Mouse (Mus musculus): Measurements from ENCODE around the gene Fgf4.
"Not testable (repeated sequence)": the region's sequence is repeated elsewhere in the genome, so short reads cannot be mapped to it uniquely, and the experiment has no call there.

Fgf4 gene

GRCm38 (mm10) chr7:144867161-144867560 lies 20.0 kb downstream of the Fgf4 start:
- no peak for DNase-seq (ENCODE audit: low read depth)

DNA sequence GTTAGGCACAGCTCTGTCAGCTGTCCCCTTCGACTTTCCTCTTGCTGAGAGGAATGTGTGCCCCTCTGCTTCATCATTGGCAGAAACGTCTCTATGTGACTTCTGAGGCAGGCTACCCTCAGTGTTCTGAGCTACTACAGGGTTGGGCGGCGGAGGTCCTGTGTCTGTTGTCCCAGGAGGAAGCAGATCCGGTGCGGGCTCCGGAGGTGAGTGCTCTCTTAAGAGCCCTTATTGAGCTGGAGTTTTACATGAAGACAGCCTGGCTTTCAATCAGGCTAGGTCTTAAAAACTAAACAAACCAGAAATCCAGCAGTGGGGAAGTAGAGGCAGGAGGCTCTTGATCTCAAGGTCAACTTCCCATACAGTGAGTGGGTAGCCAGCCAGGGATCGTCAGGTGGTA lies 20.4 kb downstream of the Fgf4 start:
- DNase-seq (ENCODE audit: low read depth) = no peak

- no peak for DNase-seq (ENCODE audit: low read depth)
Observed at GRCm38 (mm10) chr7:144872420-144872819, 25.3 kb downstream of the Fgf4 start.

- DNase-seq (ENCODE audit: low read depth) = no peak
Observed at GRCm38 (mm10) chr7:144873160-144873559, 26.0 kb downstream of the Fgf4 start.

GRCm38 (mm10) chr7:144874226-144874625 lies 27.1 kb downstream of the Fgf4 start:
- no peak for DNase-seq (ENCODE audit: low read depth)

GRCm38 (mm10) chr7:144878401-144878800 lies 31.2 kb downstream of the Fgf4 start:
- DNase-seq (ENCODE audit: low read depth) = no peak

GRCm38 (mm10) chr7:144883106-144883505 lies 35.9 kb downstream of the Fgf4 start:
- DNase-seq (ENCODE audit: low read depth) = no peak

- DNase-seq (ENCODE audit: low read depth) = peak; percentile 22
Observed at GRCm38 (mm10) chr7:144887672-144888071, 40.5 kb downstream of the Fgf4 start.

- DNase-seq (ENCODE audit: low read depth) = no peak
Observed at GRCm38 (mm10) chr7:144888564-144889299, 41.6 kb downstream of the Fgf4 start.

DNA sequence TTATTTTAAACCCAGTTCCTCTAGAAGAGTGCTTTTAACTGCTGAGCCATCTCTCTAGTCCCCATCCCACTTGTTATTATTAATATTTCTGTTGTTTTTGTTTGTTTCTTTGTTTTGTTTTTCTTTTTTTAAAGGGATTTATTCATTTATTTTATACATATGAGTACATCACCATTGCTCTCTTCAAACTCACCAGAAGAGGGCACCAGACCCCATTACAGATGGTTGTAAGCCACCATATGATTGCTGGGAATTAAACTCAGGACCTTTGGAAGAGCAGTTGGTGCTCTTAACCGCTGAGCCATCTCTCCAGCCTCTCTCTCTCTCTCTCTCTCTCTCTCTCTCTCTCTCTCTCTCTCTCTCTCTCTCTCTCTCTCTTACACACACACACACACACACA lies 43.5 kb downstream of the Fgf4 start:
- DNase-seq (ENCODE audit: low read depth) = not testable (repeated sequence)

GRCm38 (mm10) chr7:144891863-144892262 lies 44.7 kb downstream of the Fgf4 start:
- DNase-seq (ENCODE audit: low read depth) = no peak

GRCm38 (mm10) chr7:144892322-144892721 lies 45.2 kb downstream of the Fgf4 start:
- DNase-seq (ENCODE audit: low read depth) = no peak

- DNase-seq (ENCODE audit: low read depth) = peak; percentile 49
Observed at GRCm38 (mm10) chr7:144894191-144894590, 47.0 kb downstream of the Fgf4 start.

GRCm38 (mm10) chr7:144894706-144895105 lies 47.5 kb downstream of the Fgf4 start:
- DNase-seq (ENCODE audit: low read depth) = peak; percentile 20

GRCm38 (mm10) chr7:144895305-144896111 lies 48.3 kb downstream of the Fgf4 start:
- peak; percentile 70 for DNase-seq (ENCODE audit: low read depth)

DNA sequence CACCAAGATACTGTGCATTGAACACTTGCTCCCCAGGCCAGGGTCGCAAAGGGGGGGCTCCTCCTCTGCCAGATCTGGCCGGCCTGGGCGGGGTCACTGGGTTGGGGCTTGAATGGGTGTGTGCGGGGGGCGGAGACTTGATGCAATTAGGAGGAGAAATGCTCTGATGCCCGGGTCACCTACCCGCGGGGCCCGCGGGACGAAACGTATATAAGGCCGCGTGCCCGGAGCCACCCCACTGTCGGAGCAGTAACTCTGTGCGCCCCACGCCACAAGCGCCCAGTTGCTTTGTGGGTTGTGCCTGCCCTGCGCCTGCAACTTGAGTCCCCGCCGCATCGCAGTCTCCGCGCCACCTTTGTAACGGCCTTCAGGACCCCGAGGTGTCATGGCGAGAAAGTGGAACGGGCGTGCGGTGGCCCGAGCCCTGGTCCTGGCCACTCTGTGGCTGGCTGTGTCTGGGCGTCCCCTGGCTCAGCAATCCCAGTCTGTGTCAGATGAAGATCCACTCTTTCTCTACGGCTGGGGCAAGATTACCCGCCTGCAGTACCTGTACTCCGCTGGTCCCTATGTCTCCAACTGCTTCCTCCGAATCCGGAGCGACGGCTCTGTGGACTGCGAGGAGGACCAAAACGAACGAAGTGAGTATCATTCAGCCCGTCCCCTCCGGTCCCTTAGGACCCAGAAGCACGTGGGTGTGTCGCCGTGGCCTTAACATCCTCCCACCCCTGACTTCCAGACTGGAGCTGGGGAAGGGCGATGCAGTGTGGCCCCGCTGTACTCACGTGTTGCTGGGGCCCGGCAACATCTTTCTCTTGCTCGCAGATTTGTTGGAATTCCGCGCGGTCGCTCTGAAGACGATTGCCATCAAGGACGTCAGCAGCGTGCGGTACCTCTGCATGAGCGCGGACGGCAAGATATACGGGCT lies 49.4 kb downstream of the Fgf4 start, which contains the start of gene Fgf15:
Gene Fgf15 (plus strand): TSS at position 238 of the 925 bp plus-strand sequence.
- DNase-seq (ENCODE audit: low read depth) = peak; percentile 15

GRCm38 (mm10) chr7:144898506-144898905 lies 51.3 kb downstream of the Fgf4 start:
- no peak for DNase-seq (ENCODE audit: low read depth)

DNA sequence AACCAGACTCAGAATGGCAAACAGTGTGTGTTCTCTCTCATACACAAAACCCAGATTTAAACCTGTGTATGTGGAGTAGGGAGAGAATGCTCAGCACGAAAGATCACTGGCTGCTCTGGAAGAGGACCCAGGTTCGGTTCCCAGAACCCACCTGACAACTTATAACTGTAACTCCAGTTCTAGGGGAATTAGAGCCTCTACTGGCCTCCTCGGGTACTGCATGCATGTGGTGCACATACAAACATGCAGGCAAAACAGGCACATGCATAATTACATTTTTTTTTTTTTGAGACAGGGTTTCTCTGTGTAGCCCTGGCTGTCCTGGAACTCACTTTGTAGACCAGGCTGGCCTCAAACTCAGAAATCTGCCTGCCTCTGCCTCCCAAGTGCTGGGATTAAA lies 58.3 kb downstream of the Fgf4 start:
- DNase-seq (ENCODE audit: low read depth) = peak; percentile 45

- DNase-seq (ENCODE audit: low read depth) = peak; percentile 82
Observed at GRCm38 (mm10) chr7:144906708-144907397, 59.7 kb downstream of the Fgf4 start.

DNA sequence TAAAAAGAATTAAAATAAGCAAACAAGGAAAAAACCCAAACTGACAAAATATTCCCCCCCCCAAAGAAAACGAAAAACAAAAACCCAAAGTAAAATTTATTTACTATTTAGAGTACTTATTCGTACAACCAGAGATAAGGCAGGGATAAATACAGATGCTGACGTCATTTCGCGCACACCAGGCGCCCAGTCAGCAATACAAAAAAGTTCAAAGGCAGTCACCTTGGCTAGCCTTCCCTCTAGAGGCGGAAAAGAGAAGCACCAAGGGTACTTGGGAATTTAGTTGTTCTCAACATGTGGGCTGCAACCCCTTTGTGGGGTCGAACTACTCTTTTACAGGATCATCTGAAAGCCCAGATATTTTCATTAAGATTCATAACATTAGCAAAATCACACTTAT lies 60.6 kb downstream of the Fgf4 start:
- DNase-seq (ENCODE audit: low read depth) = peak; percentile 79

- DNase-seq (ENCODE audit: low read depth) = no peak
Observed at GRCm38 (mm10) chr7:144908705-144909104, 61.5 kb downstream of the Fgf4 start.
